Mouse (Mus musculus) thymus, postnatal 14 days (tissue): ENCODE results near the gene Ptprg.

Source experiments
- DNase-seq: peaks from one replicate; pipeline ENCODE4 v3.0.0; 2021

Ptprg gene

GRCm38 (mm10) chr14:12167651-12168050, 614.3 kb downstream of the Ptprg start:
- DNase-seq: no peak

DNA sequence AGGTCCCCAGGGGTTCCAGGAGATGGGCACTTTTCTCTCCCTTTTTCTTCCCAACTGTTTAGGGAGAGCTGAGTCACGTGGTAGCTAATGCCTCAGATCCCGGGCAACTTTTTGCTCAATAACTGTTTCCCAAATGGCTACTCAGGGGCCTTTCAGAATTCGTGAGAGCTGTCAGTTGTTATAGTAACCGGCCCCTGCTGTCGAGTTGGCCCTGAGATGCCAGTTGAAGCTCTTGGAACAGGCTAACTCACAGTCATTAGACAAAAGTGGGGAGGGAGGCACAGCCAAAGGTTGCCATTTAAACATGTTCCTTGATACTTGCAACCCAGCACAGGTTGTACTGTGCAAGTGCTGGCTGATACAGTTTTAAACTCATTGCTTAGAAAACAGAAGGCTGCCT, 624.1 kb downstream of the Ptprg start:
- DNase-seq: no peak

DNA sequence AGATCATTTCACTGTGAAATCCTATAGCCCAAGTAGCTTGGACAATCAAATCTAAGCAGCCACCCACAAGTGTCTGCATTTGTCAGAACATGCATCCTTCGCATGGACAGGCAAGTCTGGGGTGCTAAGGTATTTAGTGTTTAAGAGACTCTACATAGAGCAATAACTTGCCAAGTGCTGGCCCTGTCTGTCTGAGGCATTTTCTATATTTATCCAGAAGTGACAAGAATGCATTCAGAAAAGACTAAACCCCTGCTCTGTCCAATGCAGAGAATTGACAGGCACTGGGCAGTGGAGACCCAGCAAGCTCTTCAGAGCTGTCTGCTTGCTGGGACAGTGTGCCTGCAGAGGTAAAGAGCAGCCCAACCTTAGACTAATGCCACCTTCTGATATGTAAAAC, 625.3 kb downstream of the Ptprg start:
- no peak for DNase-seq

- no peak for DNase-seq
Measured at GRCm38 (mm10) chr14:12180116-12180515, 626.8 kb downstream of the Ptprg start.

GRCm38 (mm10) chr14:12185040-12185439, 631.7 kb downstream of the Ptprg start:
- no peak for DNase-seq

DNA sequence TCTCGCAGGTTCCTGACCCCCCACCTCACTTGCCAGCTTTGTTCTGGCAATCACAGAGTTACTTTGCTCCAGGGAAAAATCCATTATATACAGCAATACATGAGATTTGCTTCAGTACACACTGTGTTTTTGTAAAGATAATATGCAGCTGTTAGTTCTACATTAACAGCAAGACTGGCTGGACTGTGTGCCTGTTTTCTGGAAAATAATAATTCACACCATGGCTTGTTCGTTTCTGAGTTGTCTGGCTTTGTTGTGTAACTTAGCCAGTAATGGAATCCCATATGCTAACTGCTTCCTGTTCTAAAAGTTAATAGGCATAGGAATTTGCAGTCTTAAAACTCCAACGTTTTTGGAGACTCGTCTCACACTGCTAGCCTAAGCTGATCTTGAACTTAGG, 635.0 kb downstream of the Ptprg start:
- no peak for DNase-seq

GRCm38 (mm10) chr14:12189266-12189665, 635.9 kb downstream of the Ptprg start:
- no peak for DNase-seq

GRCm38 (mm10) chr14:12189717-12190600, 636.6 kb downstream of the Ptprg start:
- DNase-seq: no peak

DNA sequence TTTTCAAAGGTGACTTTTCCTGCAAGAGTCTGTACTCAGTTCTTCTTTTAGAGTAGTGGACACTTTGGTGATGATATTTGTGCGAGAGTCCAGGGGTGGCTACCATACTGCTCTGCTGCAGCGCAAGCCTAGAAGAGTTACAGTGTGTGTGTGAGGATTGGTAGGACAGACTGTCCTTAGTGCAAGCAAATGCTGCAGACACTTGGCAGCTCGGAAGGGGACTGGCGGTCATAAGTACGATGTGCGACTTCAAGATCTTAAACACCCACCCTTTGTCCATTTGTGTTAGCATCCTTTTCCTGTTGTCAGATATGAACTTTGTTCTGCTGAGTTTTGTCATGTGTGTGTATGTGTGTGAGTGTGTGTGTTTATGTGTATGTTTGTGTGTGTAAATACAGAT, 637.7 kb downstream of the Ptprg start:
- no peak for DNase-seq

- DNase-seq: no peak
Measured at GRCm38 (mm10) chr14:12198735-12199134, 645.4 kb downstream of the Ptprg start.

DNA sequence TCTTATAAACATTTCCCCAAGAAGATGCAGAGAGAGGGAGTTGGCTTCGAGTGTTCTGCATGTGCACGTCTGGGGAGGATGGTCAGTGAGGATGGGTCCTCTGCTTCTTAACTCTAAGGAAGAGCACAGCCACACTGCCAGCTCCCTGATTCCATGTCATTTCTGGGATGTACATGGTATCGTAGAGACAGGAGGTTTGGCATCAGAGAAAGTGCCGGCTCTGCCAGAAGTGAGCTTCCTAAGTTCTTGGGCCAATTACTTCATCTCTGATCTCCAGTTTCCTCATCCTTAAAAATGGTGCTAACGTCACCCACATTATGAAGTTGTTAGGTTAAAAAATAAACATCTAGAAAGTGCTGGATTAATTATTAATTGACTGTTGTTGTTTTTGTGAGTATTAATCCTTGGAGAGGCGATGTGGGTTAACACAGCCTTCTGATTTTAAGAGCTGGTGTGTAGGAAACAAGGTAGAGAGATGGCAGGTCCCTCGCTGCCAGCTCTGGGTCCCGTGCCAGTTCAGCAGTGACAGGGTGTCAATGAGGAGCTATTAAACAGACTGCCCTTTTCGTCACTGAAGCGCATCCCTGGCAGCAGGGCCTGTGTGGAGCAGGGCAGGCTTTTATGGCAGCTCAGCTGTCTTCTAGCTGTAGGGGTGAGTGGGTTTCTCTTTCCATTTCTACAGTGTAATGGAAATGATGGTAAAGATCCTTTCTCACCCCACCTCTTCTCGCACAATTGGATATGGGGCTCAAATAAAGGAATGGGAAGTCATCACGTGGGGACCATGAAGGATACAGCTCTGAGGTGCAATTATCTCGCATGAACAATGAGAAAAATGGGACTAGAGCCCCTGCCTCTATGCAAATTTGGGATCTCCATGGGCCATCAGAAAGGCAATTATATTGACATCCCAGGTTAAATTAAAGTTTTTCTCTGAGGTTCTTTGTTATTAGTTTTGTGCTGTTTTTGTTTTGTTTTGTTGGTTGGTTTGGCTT, 646.9 kb downstream of the Ptprg start:
- no peak for DNase-seq

DNA sequence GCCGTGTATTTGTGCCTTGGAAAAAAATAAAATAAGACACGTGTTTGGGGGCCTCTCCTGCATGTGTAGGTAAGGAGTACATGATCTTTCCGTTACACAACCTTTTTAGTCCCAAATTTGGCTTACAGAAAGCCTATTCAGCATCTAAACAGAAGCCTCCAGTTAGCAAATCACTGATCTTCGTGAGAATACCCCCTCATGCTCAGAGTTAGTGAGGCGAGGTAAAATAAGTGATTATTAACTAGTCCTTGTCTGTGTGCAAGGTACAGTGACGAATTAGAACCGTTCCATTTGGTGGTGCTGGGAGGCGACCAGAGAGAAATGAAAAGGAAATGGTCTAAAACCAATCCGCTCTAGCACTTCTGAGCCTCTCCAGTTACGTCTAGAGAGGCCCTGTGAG, 648.9 kb downstream of the Ptprg start:
- DNase-seq: no peak

DNA sequence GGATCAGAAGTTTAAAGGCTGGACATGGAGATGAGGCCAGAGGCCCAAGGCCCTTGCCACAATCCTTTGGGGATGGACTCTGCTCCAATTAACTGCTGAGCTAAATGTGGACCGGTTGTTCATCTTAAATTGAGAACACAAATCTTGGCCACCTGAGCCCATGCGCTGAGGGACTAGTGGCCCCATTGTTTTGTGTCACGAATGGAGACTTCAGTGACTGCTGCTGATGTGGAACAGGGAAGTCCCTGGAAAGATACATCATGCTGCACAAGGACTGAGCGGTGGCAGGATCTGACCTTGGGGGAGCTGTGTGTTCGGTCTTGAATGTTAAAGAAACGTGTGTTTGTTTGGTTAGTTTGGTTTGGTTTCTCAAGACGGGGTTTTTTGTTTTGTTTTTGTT, 649.7 kb downstream of the Ptprg start:
- no peak for DNase-seq

DNA sequence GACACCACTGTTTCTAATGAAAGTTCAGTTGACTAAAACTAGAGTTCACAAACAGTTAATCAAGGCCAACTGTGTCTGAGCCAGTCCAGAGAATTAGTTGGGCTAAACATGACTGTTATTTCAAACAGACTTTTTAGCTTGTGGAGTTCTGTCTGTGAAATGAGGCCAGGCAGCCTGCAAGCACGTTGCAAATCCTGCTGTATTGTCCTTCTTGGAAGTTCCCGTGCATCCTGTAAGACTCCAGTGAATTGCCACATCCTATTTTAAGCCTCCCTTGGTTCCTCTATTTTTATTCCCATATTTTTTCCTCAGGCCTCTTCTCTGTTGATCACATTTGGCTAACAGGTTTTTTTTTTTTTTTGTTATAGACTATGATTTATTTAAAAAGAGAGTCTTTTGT, 652.8 kb downstream of the Ptprg start:
- no peak for DNase-seq

DNA sequence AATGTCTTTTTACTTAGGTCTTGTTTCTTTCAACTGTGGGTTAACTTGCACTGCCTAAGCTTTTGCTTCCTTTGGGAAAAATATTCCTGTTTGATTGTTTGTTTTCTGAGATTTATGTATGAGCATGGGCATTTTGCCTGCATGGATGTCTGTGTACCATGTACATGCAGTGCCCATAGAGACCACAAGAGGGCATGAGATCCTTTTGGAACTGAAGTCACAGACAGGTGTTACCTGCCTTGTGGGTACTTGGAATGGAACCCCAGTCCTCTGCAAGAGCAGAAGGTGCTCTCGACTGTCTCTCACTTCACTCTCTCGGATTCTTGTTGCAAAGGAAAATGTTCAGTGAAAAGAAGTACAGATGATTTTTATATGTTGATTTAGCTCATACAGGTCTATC, 655.2 kb downstream of the Ptprg start:
- peak; percentile 14 for DNase-seq

- DNase-seq: no peak
Measured at GRCm38 (mm10) chr14:12218544-12219150, 665.3 kb downstream of the Ptprg start.

GRCm38 (mm10) chr14:12219877-12220276, 666.5 kb downstream of the Ptprg start:
- DNase-seq: no peak

DNA sequence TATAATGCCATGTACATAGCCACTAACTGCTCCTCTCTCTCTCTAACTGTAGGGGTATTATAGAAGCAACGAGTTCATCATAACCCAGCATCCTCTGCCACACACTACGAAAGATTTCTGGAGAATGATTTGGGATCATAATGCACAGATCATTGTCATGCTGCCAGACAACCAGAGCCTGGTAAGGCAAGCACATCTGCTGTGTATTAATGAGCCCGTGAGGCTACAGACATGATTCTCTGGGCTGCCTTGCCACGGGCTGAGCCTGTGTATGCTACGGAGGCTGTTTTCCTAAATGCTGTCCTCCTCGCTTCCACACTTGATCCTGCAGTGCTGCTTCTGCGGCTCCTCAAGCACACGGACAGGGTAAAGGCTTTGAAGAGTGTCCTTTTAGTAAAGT, 667.2 kb downstream of the Ptprg start:
- DNase-seq: no peak

GRCm38 (mm10) chr14:12221571-12221970, 668.2 kb downstream of the Ptprg start:
- DNase-seq: no peak

DNA sequence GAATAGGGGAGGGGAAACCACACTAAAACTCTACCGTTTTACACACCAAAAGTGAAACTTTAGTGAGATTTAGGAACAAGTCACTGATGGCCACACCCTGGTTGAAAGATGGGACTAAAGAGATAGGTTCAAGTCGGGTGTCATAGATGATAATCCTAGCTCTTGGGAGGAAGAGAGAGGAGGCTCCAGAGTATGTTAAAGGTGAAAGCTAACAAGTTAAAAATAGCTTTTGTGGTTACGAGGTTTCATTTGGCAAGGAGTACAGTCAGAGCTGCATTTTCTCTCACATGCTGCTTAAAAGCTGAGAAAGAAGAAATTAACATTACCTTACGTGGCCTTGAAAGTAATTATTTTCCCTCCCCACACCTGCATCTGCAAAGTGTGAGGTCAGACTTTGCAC, 690.4 kb downstream of the Ptprg start:
- DNase-seq: no peak

- DNase-seq: no peak
Measured at GRCm38 (mm10) chr14:12276031-12276430, 722.7 kb downstream of the Ptprg start.

GRCm38 (mm10) chr14:12283641-12284040, 730.3 kb downstream of the Ptprg start, which contains the start of gene Gm49355:
Gene Gm49355, plus strand, starts transcription at chr14:12283976.
- no peak for DNase-seq
